Mouse (Mus musculus): ENCODE data around the gene Lrit3.
"Not testable (repeated sequence)": the region's sequence is repeated elsewhere in the genome, so short reads cannot be mapped to it uniquely, and the experiment has no call there.

Lrit3 gene

GRCm38 (mm10) chr3:129771210-129771609 is 32.6 kb downstream of the Lrit3 start:
- DNase-seq (ENCODE audit: low read depth, low spot score), result no peak

GRCm38 (mm10) chr3:129766971-129767794 is 36.6 kb downstream of the Lrit3 start:
- DNase-seq (ENCODE audit: low read depth, low spot score), result no peak

- DNase-seq (ENCODE audit: low read depth, low spot score), result no peak
Measured at GRCm38 (mm10) chr3:129766106-129766505, 37.7 kb downstream of the Lrit3 start.

DNA sequence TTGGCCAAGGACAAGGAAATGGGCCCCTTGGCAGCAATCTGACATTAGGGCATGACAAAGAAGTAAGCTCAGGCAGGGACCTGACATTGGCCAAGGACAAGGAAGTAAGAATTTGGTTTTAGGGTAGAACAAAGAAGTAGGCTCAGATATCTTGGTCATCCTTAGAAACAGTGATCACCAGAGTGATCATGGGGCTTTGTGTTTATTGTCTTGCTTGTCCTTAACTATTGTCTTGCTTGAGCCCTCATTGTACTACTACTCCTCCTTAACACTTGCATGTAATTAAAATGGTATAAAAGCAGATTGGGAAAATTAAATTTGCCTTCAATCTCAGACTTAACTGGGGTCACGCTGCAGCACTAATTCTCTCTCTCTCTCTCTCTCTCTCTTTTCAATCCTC is 46.2 kb downstream of the Lrit3 start:
- not testable (repeated sequence) for DNase-seq (ENCODE audit: low read depth, low spot score)

DNA sequence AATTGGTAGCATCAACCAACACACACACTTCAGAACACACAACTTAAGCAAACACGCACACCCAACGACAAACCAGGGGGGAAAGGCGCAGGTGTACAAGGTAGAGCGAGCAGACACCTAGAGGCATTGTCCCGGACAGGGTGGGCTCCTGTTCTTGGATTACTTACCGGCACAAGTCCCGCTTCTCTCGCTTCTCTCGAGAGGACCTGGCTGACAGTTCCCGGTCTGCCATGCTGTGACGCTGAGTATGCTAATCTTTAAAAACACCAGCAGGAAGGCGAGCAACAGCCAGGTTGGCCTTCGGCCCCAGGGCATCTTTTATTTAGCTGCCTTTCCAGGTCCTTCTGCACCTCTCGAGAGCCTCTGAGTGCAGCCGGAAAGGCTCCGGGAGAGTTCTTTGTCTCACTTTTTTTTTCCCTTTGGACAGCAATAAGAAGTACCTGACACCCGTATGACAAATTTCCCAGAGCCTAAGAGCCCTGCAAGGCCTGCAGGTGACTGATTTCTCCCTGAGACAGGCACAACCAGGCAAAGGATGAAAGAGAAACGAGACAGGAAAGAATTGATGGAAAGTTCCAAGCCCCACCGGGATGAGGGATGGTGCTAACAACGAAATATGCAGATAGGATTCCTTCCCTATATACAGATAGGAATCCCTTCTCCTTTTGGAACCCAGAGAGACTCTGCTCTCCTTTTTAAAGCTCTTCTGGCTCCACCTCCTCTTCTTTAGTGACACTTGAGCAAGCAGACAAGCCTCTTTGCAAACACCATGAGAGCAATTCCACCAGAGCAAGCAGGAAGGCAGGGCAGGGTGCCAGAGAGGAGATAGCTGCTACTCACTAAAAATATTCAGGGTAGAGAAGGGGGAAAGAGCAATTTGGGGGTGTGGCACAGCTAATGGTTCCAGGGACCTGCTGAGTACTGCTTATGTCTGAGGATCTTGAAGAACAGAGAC is 48.9 kb downstream of the Lrit3 start, which contains the start of gene Egf:
Egf (minus strand) TSS at position 667 of the 955 bp plus-strand sequence.
- DNase-seq (ENCODE audit: low read depth, low spot score), result no peak

DNA sequence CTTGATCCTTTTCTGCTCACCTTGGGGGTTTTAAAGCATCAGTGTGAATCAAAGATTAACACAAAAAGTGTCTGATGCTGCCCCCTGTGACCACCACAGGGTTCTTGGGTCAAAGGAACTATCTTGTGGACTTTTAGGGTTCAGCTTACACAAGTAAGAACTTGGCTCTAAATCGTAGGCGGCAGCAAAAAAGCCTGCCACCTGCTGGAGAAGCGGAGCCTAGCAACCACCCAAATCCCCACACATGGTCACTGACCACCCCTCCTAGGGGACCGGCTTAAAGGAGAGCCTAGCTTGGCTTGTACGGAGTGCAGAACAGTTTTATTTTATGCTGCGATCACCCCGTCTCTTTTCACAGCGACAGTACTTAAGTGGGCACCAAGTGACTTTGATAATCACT is 59.0 kb downstream of the Lrit3 start:
- DNase-seq (ENCODE audit: low read depth, low spot score), result no peak

GRCm38 (mm10) chr3:129742781-129743180 is 61.0 kb downstream of the Lrit3 start:
- no peak for DNase-seq (ENCODE audit: low read depth, low spot score)

GRCm38 (mm10) chr3:129738291-129739183 is 65.3 kb downstream of the Lrit3 start:
- DNase-seq (ENCODE audit: low read depth, low spot score), result no peak

All from c-Kit-negative CD71-positive TER-119-positive erythroid progenitor cells, embryonic 14.5 days (primary cell).